Mouse (Mus musculus) G1E (cell line): Measurements from ENCODE around the gene Cytip. TPM values are rescaled to one million over a fixed set of nuclear protein-coding genes. Genes with fewer than 3 reads are reported as not detected.

Experiments used
- ATAC-seq: 2 replicates; pipeline ENCODE4 v1.8.0; 2016; ENCODE audit warnings: mild to moderate bottlenecking; ENCODE audit not compliant: insufficient number of reproducible peaks, poor library complexity, low FRiP score, severe bottlenecking; ENCODE audit errors: extremely low read depth
- DNase-seq: peaks from one replicate; pipeline ENCODE4 v3.0.0; 2012; ENCODE audit warnings: low spot score
- H3K27me3 ChIP-seq: 2 replicates; pipeline ENCODE4 v1.6.1; 2012; ENCODE audit warnings: mild to moderate bottlenecking, low read length, inconsistent platforms; ENCODE audit not compliant: insufficient read depth
- H3K36me3 ChIP-seq: replicated peaks from 2 replicates; pipeline ENCODE3; 2012; ENCODE audit warnings: mild to moderate bottlenecking, inconsistent platforms
- H3K4me1 ChIP-seq: 2 replicates; pipeline ENCODE4 v1.6.1; 2012; ENCODE audit warnings: low read depth, low read length, inconsistent platforms, mixed read lengths; ENCODE audit not compliant: insufficient read depth
- H3K4me3 ChIP-seq: 2 replicates; pipeline ENCODE4 v1.5.1; 2012; ENCODE audit warnings: low read depth, mild to moderate bottlenecking, inconsistent platforms, low read length, moderate library complexity, mixed read lengths
- H3K9me3 ChIP-seq: replicated peaks from 2 replicates; pipeline ENCODE4 v1.6.1; 2012; ENCODE audit warnings: inconsistent platforms
- CTCF ChIP-seq: IDR thresholded peaks from 2 replicates; pipeline ENCODE4 v1.5.1; 2012; ENCODE audit warnings: low read depth, low read length, inconsistent platforms, mixed read lengths
- GATA1 ChIP-seq: IDR thresholded peaks from 2 replicates; pipeline ENCODE4 v1.6.1; 2012; ENCODE audit warnings: borderline replicate concordance, low read length, inconsistent platforms, mixed read lengths
- GATA2 ChIP-seq: IDR thresholded peaks from 2 replicates; pipeline ENCODE4 v1.6.1; 2012; ENCODE audit warnings: low read depth, low read length, inconsistent platforms, borderline replicate concordance
- POLR2AphosphoS5 ChIP-seq: IDR thresholded peaks from 2 replicates; pipeline ENCODE4 v1.6.1; 2012; ENCODE audit warnings: low read depth, low read length, inconsistent platforms; ENCODE audit not compliant: insufficient replicate concordance
- TAL1 ChIP-seq: conservative IDR thresholded peaks from 2 replicates; pipeline ENCODE4 v1.6.1; 2012; ENCODE audit warnings: low read depth, low read length, inconsistent platforms, mixed read lengths
- polyA plus RNA-seq: library from polyadenylated mRNA; stranded (reverse); fragments of >175 nt; gene quantifications from 2 replicates; pipeline ENCODE4 v1.2.3, GENCODE M21; 2012
- total RNA-seq, 2 experiments: library from RNA; stranded (forward) in 1 of 2; stranded (reverse) in 1 of 2; fragments of 200-1000 nt in 1 of 2; fragments of >200 nt in 1 of 2; fragmentation: Nextera tagmentation in 1 of 2; gene quantifications; 2 replicates each; pipeline ENCODE4 v1.2.3; 2014 to 2017

Cytip gene
- total and polyA plus RNA-seq, 3 experiments = 0.05 TPM; not detected in 2

- H3K27me3 ChIP-seq = no peaks in the 10 kb centered on the region
- H3K36me3 ChIP-seq = no peaks in the 10 kb centered on the region
- DNase-seq = no peak
- H3K4me3 ChIP-seq = no peak overlapping the region
- H3K9me3 ChIP-seq = peaks cover 8% of the 10 kb centered on the region
- H3K4me1 ChIP-seq = no peaks in the 10 kb centered on the region
- no peak for ATAC-seq
- TF ChIP-seq GATA1 (no peak), TAL1 (no peak), POLR2AphosphoS5 (no peak), CTCF (no peak), GATA2 (no peak)
Observed at GRCm38 (mm10) chr2:58166764-58167163, 28.6 kb downstream of the Cytip start.

- TF ChIP-seq GATA2 = no peak
- no peak for TF ChIP-seq GATA1
- no peak for TF ChIP-seq POLR2AphosphoS5
- no peak for TF ChIP-seq TAL1
- TF ChIP-seq CTCF = no peak
- ATAC-seq (no peak), DNase-seq (no peak)
- peaks cover 20% of the 10 kb centered on the region for H3K9me3 ChIP-seq
- no peaks in the 10 kb centered on the region for H3K36me3 ChIP-seq
- no peak overlapping the region for H3K4me3 ChIP-seq
- H3K4me1 ChIP-seq = no peaks in the 10 kb centered on the region
- no peaks in the 10 kb centered on the region for H3K27me3 ChIP-seq
Observed at GRCm38 (mm10) chr2:58163457-58164181, 31.7 kb downstream of the Cytip start.

GRCm38 (mm10) chr2:58161813-58162212 is 33.5 kb downstream of the Cytip start:
- ATAC-seq (no peak), DNase-seq (no peak)
- H3K4me1 ChIP-seq = no peaks in the 10 kb centered on the region
- TF ChIP-seq TAL1 = no peak
- TF ChIP-seq CTCF = no peak
- no peak for TF ChIP-seq GATA1
- no peak for TF ChIP-seq POLR2AphosphoS5
- TF ChIP-seq GATA2 = no peak
- H3K36me3 ChIP-seq = no peaks in the 10 kb centered on the region
- H3K4me3 ChIP-seq = no peak overlapping the region
- peaks cover 24% of the 10 kb centered on the region for H3K9me3 ChIP-seq
- no peaks in the 10 kb centered on the region for H3K27me3 ChIP-seq

GRCm38 (mm10) chr2:58160541-58161307 is 34.6 kb downstream of the Cytip start:
- no peak for ATAC-seq

GRCm38 (mm10) chr2:58159880-58160279 is 35.5 kb downstream of the Cytip start:
- no peaks in the 10 kb centered on the region for H3K36me3 ChIP-seq
- TF ChIP-seq GATA2 (no peak), CTCF (no peak), POLR2AphosphoS5 (no peak), GATA1 (no peak), TAL1 (no peak)
- H3K4me1 ChIP-seq = no peaks in the 10 kb centered on the region
- no peak overlapping the region for H3K4me3 ChIP-seq
- no peak for DNase-seq
- no peak for ATAC-seq
- peaks cover 27% of the 10 kb centered on the region for H3K9me3 ChIP-seq
- H3K27me3 ChIP-seq = no peaks in the 10 kb centered on the region

More at GRCm38 (mm10) chr2:58160541-58161307, 34.6 kb downstream of the Cytip start:
- DNase-seq = no peak
- no peak overlapping the region for H3K4me3 ChIP-seq
- no peaks in the 10 kb centered on the region for H3K36me3 ChIP-seq
- H3K4me1 ChIP-seq = no peaks in the 10 kb centered on the region
- H3K27me3 ChIP-seq = no peaks in the 10 kb centered on the region
- TF ChIP-seq GATA2 (no peak), TAL1 (no peak), POLR2AphosphoS5 (no peak), GATA1 (no peak), CTCF (no peak)
- peaks cover 27% of the 10 kb centered on the region for H3K9me3 ChIP-seq

GRCm38 (mm10) chr2:58159121-58159520 is 36.2 kb downstream of the Cytip start:
- no peaks in the 10 kb centered on the region for H3K4me1 ChIP-seq
- no peaks in the 10 kb centered on the region for H3K36me3 ChIP-seq
- TF ChIP-seq GATA1 = no peak
- no peak for TF ChIP-seq TAL1
- TF ChIP-seq CTCF = no peak
- no peak for TF ChIP-seq POLR2AphosphoS5
- no peak for TF ChIP-seq GATA2
- no peak for DNase-seq
- H3K27me3 ChIP-seq = no peaks in the 10 kb centered on the region
- H3K4me3 ChIP-seq = no peak overlapping the region
- ATAC-seq = no peak
- H3K9me3 ChIP-seq = peaks cover 27% of the 10 kb centered on the region

- no peak overlapping the region for H3K4me3 ChIP-seq
- DNase-seq (no peak), ATAC-seq (no peak)
Observed at GRCm38 (mm10) chr2:58158539-58158938, 36.8 kb downstream of the Cytip start.

More at GRCm38 (mm10) chr2:58158539-58158938, 36.8 kb downstream of the Cytip start:
- TF ChIP-seq GATA1 (no peak), CTCF (no peak), TAL1 (no peak), GATA2 (no peak)
- Histone ChIP-seq H3K9me3 (peaks cover 24% of the 10 kb centered on the region), H3K27me3 (no peaks in the 10 kb centered on the region), H3K36me3 (no peaks in the 10 kb centered on the region), H3K4me1 (no peaks in the 10 kb centered on the region)
